Comparison of ENCODE assay signal across 30 mouse cellular contexts in the genomic region with DNA sequence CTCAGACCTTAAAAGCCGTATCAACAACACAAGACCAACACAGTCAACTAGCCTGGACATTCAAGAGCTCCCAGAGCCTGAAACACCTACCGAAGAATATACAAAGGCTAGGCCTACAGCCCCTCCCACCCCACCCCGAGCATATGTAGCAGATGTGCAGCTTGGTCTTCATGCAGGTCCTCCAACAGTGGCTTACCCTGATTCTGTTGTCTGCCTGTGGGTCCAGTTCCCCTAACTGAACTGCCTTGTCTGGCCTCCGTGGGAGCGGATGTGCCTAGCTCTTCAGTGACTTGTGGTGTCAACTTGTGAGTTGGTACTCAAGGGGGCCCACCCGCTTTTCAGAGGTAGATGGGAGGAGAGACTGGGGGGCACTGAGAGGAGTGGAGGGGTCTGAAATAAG.
"Had no signal": no experiment of that assay in that cellular context is flagged by ENCODE, and none has a peak within 500 bp of the region (broad histone marks: within the 10 kb centered on the region; RNA-seq: fewer than 3 reads in every experiment).

No protein-coding gene starts in this region.

- H3K9ac ChIP-seq: limb, embryonic 12.5 days; limb, embryonic 13.5 days; limb, embryonic 15.5 days; liver, embryonic 12.5 days; liver, embryonic 13.5 days; liver, embryonic 14.5 days; liver, embryonic 15.5 days; liver, postnatal 0 days; lung, embryonic 14.5 days; lung, embryonic 15.5 days; midbrain, embryonic 12.5 days; midbrain, embryonic 13.5 days; midbrain, embryonic 15.5 days; neural tube, embryonic 12.5 days had no signal

- H3K4me2 ChIP-seq: limb, embryonic 12.5 days; limb, embryonic 13.5 days; limb, embryonic 15.5 days; liver, embryonic 11.5 days; liver, embryonic 12.5 days; liver, embryonic 13.5 days; liver, embryonic 15.5 days; lung, embryonic 14.5 days; lung, embryonic 15.5 days; midbrain, embryonic 11.5 days; midbrain, embryonic 12.5 days; midbrain, embryonic 13.5 days; midbrain, embryonic 15.5 days; neural tube, embryonic 12.5 days had no signal

- H3K4me1 ChIP-seq: limb, embryonic 10.5 days; limb, embryonic 12.5 days; limb, embryonic 13.5 days; limb, embryonic 15.5 days; liver, embryonic 12.5 days; liver, embryonic 13.5 days; liver, embryonic 15.5 days; lung, embryonic 15.5 days; megakaryocyte, embryonic 14.5 days; midbrain, embryonic 10.5 days; midbrain, embryonic 12.5 days; midbrain, embryonic 13.5 days; midbrain, embryonic 15.5 days; neural tube, embryonic 12.5 days had no signal

- H3K36me3 ChIP-seq: limb, embryonic 10.5 days; limb, embryonic 12.5 days; limb, embryonic 13.5 days; limb, embryonic 15.5 days; liver, embryonic 12.5 days; liver, embryonic 13.5 days; liver, embryonic 15.5 days; lung, embryonic 15.5 days; midbrain, embryonic 10.5 days; midbrain, embryonic 12.5 days; midbrain, embryonic 13.5 days; midbrain, embryonic 15.5 days; neural tube, embryonic 12.5 days had no signal

- H3K27me3 ChIP-seq: limb, embryonic 12.5 days; limb, embryonic 13.5 days; limb, embryonic 15.5 days; liver, embryonic 12.5 days; liver, embryonic 13.5 days; liver, embryonic 15.5 days; lung, embryonic 15.5 days; megakaryocyte, embryonic 14.5 days; midbrain, embryonic 12.5 days; midbrain, embryonic 13.5 days; midbrain, embryonic 15.5 days; neural tube, embryonic 12.5 days had no signal

- DNase-seq: left cerebral cortex, postnatal 4 days; liver; liver, embryonic 13.5 days; liver, postnatal 0 days; lung, adult 18-20 months; lung, adult 2 months; lung, embryonic 14.5 days; lung, postnatal 10 days; lung, postnatal 14 days; lung, postnatal 36 days; lung, postnatal 4 days; midbrain, embryonic 14.5 days had no signal

- H3K9me3 ChIP-seq: limb, embryonic 10.5 days; limb, embryonic 12.5 days; limb, embryonic 13.5 days; limb, embryonic 15.5 days; liver, embryonic 12.5 days; liver, embryonic 13.5 days; liver, embryonic 15.5 days; lung, embryonic 15.5 days; megakaryocyte, embryonic 14.5 days; midbrain, embryonic 10.5 days; midbrain, embryonic 12.5 days; midbrain, embryonic 13.5 days; midbrain, embryonic 15.5 days; neural tube, embryonic 12.5 days had no signal

- H3K4me3 ChIP-seq: limb, embryonic 10.5 days; limb, embryonic 12.5 days; limb, embryonic 13.5 days; limb, embryonic 15.5 days; liver, embryonic 12.5 days; liver, embryonic 13.5 days; liver, embryonic 15.5 days; lung, embryonic 15.5 days; megakaryocyte, embryonic 14.5 days; midbrain, embryonic 10.5 days; midbrain, embryonic 12.5 days; midbrain, embryonic 13.5 days; midbrain, embryonic 15.5 days; myocyte; neural tube, embryonic 12.5 days had no signal

- H3K27ac ChIP-seq: limb, embryonic 10.5 days; limb, embryonic 12.5 days; limb, embryonic 13.5 days; limb, embryonic 15.5 days; liver, embryonic 12.5 days; liver, embryonic 13.5 days; liver, embryonic 14.5 days; liver, embryonic 15.5 days; lung, embryonic 15.5 days; macrophage; midbrain, embryonic 10.5 days; midbrain, embryonic 12.5 days; midbrain, embryonic 13.5 days; midbrain, embryonic 15.5 days; neural tube, embryonic 12.5 days had no signal
